Mouse (Mus musculus) hindbrain, embryonic 13.5 days (tissue): ENCODE results near the gene Mpv17. TPM values are rescaled to one million over a fixed set of nuclear protein-coding genes. Genes with fewer than 3 reads are reported as not detected.
A peak's percentile ranks its signal among the peaks of the same experiment; 100 is the strongest.

Source experiments
- ATAC-seq: fragments of 200-750 bp; cut with Nextera tagmentation; 2 replicates; pipeline ENCODE4 v1.8.0; 2017; ENCODE audit warnings: moderate TSS enrichment; ENCODE audit not compliant: low FRiP score
- H3K27ac ChIP-seq: fragments of 300-500 bp; sonication (generic); 2 replicates; pipeline ENCODE4 v1.5.1; 2015; ENCODE audit warnings: inconsistent platforms, mild to moderate bottlenecking, moderate library complexity
- H3K27me3 ChIP-seq: fragments of 300-500 bp; sonication (generic); 2 replicates; pipeline ENCODE4 v1.6.1; 2015; ENCODE audit warnings: mild to moderate bottlenecking, inconsistent platforms
- H3K36me3 ChIP-seq: fragments of 300-500 bp; sonication (generic); 2 replicates; pipeline ENCODE4 v1.6.1; 2015; ENCODE audit warnings: mild to moderate bottlenecking, inconsistent platforms
- H3K4me1 ChIP-seq: fragments of 300-500 bp; sonication (generic); replicated peaks from 2 replicates; pipeline ENCODE4 v1.6.1; 2015; ENCODE audit warnings: inconsistent platforms
- H3K4me2 ChIP-seq: fragments of 300-500 bp; sonication (generic); 2 replicates; pipeline ENCODE4 v1.6.1; 2015; ENCODE audit warnings: inconsistent platforms, mild to moderate bottlenecking, moderate library complexity
- H3K4me3 ChIP-seq: fragments of 300-500 bp; sonication (generic); 2 replicates; pipeline ENCODE4 v1.5.1; 2015; ENCODE audit warnings: mild to moderate bottlenecking, inconsistent platforms
- H3K9ac ChIP-seq: fragments of 300-500 bp; sonication (generic); 2 replicates; pipeline ENCODE4 v1.6.1; 2015; ENCODE audit warnings: mild to moderate bottlenecking, inconsistent platforms
- H3K9me3 ChIP-seq: fragments of 300-500 bp; sonication (generic); 2 replicates; pipeline ENCODE4 v1.6.1; 2016; ENCODE audit warnings: inconsistent platforms
- WGBS: fragments of 180-500 bp; shearing (Covaris S2); methylation state at CpG from one replicate; pipeline ENCODE4 v1.1.7; 2015; 5-methylcytosine and 5-hydroxymethylcytosine counted together
- polyA plus RNA-seq: library from polyadenylated mRNA; unstranded; fragments of >200 nt; fragmentation: Nextera tagmentation; extraction: Ambion mirVana; gene quantifications from 2 replicates; pipeline ENCODE4 v1.2.1, GENCODE M21; 2015

Mpv17 gene
- polyA plus RNA-seq, 1 experiment from 2014 or later, result 54.2 TPM

DNA sequence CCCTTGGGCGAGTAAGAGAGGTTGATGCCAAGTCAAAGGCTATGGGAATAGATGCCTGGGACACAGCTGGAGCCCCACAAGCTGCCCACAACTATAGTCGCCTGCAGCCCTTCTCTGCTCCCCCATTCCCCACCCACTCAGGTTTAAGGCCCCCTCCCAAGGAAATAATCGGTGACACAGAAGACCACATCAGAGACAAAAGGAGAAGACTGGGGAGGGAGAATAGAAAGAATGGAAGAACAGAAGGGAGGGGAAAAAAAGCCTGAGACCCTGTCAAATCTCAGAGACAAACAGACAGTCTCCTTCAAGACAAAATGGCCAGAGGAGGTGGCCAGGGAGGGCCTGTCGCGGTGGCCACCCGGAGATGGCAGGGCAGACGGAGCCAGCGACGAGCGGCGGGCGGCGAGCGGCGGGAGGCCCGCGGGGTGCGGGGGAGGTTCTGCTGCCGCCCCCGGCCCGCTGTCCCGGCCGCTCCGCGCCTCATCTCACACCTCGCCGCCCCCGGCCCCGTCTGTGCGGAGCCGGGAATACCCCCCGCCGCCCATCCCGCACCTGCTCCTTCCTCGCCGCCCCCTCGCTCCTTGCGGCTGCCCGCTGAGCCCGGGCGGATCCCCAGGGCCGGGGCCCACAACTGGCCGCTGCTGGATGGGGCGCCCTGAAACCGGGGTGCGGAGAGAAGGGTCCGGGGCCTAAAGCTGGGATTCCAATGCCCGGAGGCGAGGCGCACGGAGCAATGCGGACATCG lies 61.6 kb downstream of the Mpv17 start:
- H3K4me2 ChIP-seq, result peak overlapping the region; percentile 60
- peaks cover 85% of the 10 kb centered on the region for H3K27me3 ChIP-seq
- peaks cover 5% of the 10 kb centered on the region; the same call in 1 of the 2 replicates for H3K36me3 ChIP-seq
- WGBS, result 2% methylated on average over 32 of the region's 53 CpGs
- no peak for ATAC-seq
- peak overlapping the region; percentile 85 for H3K9ac ChIP-seq
- H3K4me1 ChIP-seq, result peaks cover 52% of the 10 kb centered on the region
- H3K4me3 ChIP-seq, result peak overlapping the region; percentile 62
- peak overlapping the region; percentile 73 for H3K27ac ChIP-seq
- H3K9me3 ChIP-seq, result no peaks in the 10 kb centered on the region

Other genes starting within 250 kb of the Mpv17 start
- gene Ost4, start 246.5 kb downstream of the Mpv17 start, polyA plus RNA-seq, result 272 and 289 TPM in 2 replicates
- 23.6 and 30.2 TPM in 2 replicates for gene Emilin1, start 240.8 kb downstream of the Mpv17 start, polyA plus RNA-seq
- gene Khk, start 232.8 kb downstream of the Mpv17 start, polyA plus RNA-seq, result 8.7 and 9.1 TPM in 2 replicates
- 30.3 and 34.1 TPM in 2 replicates for gene Cgref1, start 208.7 kb downstream of the Mpv17 start, polyA plus RNA-seq
- gene Preb, start 193.9 kb downstream of the Mpv17 start, polyA plus RNA-seq, result 110 and 112 TPM in 2 replicates
- gene Tcf23, start 185.6 kb downstream of the Mpv17 start, polyA plus RNA-seq, result 0.04 TPM in 1 of 2 replicates, not detected in the other
- gene Atraid, start 105.9 kb downstream of the Mpv17 start, polyA plus RNA-seq, result 165 and 184 TPM in 2 replicates
- 18.1 and 20.3 TPM in 2 replicates for gene Slc5a6, start 105.3 kb downstream of the Mpv17 start, polyA plus RNA-seq
- 13.7 and 14.7 TPM in 2 replicates for gene Cad, start 99.5 kb downstream of the Mpv17 start, polyA plus RNA-seq
- gene Dnajc5g, start 48.0 kb downstream of the Mpv17 start, polyA plus RNA-seq, result not detected in 2 replicates
- 30.5 and 35.0 TPM in 2 replicates for gene Slc30a3, start 46.0 kb downstream of the Mpv17 start, polyA plus RNA-seq
- 0.16 TPM in 1 of 2 replicates, not detected in the other for gene Trim54, start 37.5 kb downstream of the Mpv17 start, polyA plus RNA-seq
- not detected in 2 replicates for gene Ucn, start 15.4 kb downstream of the Mpv17 start, polyA plus RNA-seq
- 0.78 and 1.8 TPM in 2 replicates for gene Gm29609, start 25.7 kb upstream of the Mpv17 start, polyA plus RNA-seq
- gene Gtf3c2, start 25.9 kb upstream of the Mpv17 start, polyA plus RNA-seq, result 67.5 and 72.2 TPM in 2 replicates
- 126 TPM in 2 replicates for gene Snx17, start 39.0 kb upstream of the Mpv17 start, polyA plus RNA-seq
- 77.0 and 77.9 TPM in 2 replicates for gene Eif2b4, start 39.2 kb upstream of the Mpv17 start, polyA plus RNA-seq
- 13.8 and 15.7 TPM in 2 replicates for gene Zfp513, start 48.1 kb upstream of the Mpv17 start, polyA plus RNA-seq
- gene Ppm1g, start 66.4 kb upstream of the Mpv17 start, polyA plus RNA-seq, result 168 and 173 TPM in 2 replicates
- 150 and 161 TPM in 2 replicates for gene Nrbp1, start 86.6 kb upstream of the Mpv17 start, polyA plus RNA-seq
- 0.65 TPM in 1 of 2 replicates, not detected in the other for gene Gm9970, start 87.0 kb upstream of the Mpv17 start, polyA plus RNA-seq
- 2.7 and 3.2 TPM in 2 replicates for gene Krtcap3, start 97.4 kb upstream of the Mpv17 start, polyA plus RNA-seq
- gene Ift172, start 136.9 kb upstream of the Mpv17 start, polyA plus RNA-seq, result 33.3 and 34.6 TPM in 2 replicates
- gene Fndc4, start 141.8 kb upstream of the Mpv17 start, polyA plus RNA-seq, result 67.4 and 79.7 TPM in 2 replicates
- gene Gckr, start 143.2 kb upstream of the Mpv17 start, polyA plus RNA-seq, result 0.17 and 0.48 TPM in 2 replicates